Mouse (Mus musculus) ovary, postnatal 36 days (tissue): ENCODE measurements around the gene Alkbh2.

Experiments
- DNase-seq: peaks from one replicate; pipeline ENCODE4 v3.0.0; 2022; ENCODE audit warnings: low spot score, mixed read lengths

Gene Alkbh2

GRCm38 (mm10) chr5:114100390-114101099 is 27.5 kb downstream of the Alkbh2 start:
- no peak for DNase-seq

- peak; percentile 92 for DNase-seq
Measured at GRCm38 (mm10) chr5:114099709-114100389, 28.2 kb downstream of the Alkbh2 start.

- DNase-seq = peak; percentile 85
Measured at GRCm38 (mm10) chr5:114091057-114091807, 36.8 kb downstream of the Alkbh2 start, which contains the start of gene Svop. TSS of gene Svop (minus strand) at chr5:114091570.

GRCm38 (mm10) chr5:114090421-114091013 is 37.5 kb downstream of the Alkbh2 start:
- no peak for DNase-seq

GRCm38 (mm10) chr5:114087875-114088480 is 40.0 kb downstream of the Alkbh2 start:
- DNase-seq = no peak

- no peak for DNase-seq
Measured at GRCm38 (mm10) chr5:114085501-114085900, 42.5 kb downstream of the Alkbh2 start.

- no peak for DNase-seq
Measured at GRCm38 (mm10) chr5:114077009-114077408, 51.0 kb downstream of the Alkbh2 start.
